Mouse (Mus musculus) sigmoid colon, adult 10 weeks (tissue): ENCODE data around the gene Olfr1489. TPM values are rescaled to one million over a fixed set of nuclear protein-coding genes. Genes with fewer than 3 reads are reported as not detected.

ENCODE experiments used
- polyA plus RNA-seq: library from polyadenylated mRNA; stranded (reverse); fragments of 350-450 nt; fragmentation: Illumina TruSeq; extraction: RNeasy Lipid Tissue Mini Kit (QIAGEN cat#74804); gene quantifications from one replicate; pipeline ENCODE4 v1.2.3, GENCODE M21; 2014; ENCODE audit warnings: low read depth, low replicate concordance

Olfr1489 gene
- not detected for polyA plus RNA-seq

GRCm38 (mm10) chr19:13631321-13631720, at the start of gene Olfr1489:
Gene Olfr1489, plus strand, starts transcription at chr19:13631621.

GRCm38 (mm10) chr19:13583211-13583610, 48.2 kb upstream of the Olfr1489 start, which contains the start of gene Olfr1484:
Gene Olfr1484, plus strand, starts transcription at chr19:13583511.

GRCm38 (mm10) chr19:13617075-13617474, 14.3 kb upstream of the Olfr1489 start, which contains the start of gene Olfr1487:
Gene Olfr1487, plus strand, starts transcription at chr19:13617375.

GRCm38 (mm10) chr19:13650791-13651190, 19.4 kb downstream of the Olfr1489 start, which contains the start of gene Olfr1490:
Gene Olfr1490, plus strand, starts transcription at chr19:13651091.

Other genes with a start within 250 kb of the Olfr1489 start
- not detected for gene Olfr1469, start 223.8 kb upstream of the Olfr1489 start, polyA plus RNA-seq
- gene Olfr1471, start 188.2 kb upstream of the Olfr1489 start, polyA plus RNA-seq, result not detected
- gene Olfr1472, start 175.5 kb upstream of the Olfr1489 start, polyA plus RNA-seq, result not detected
- gene Olfr1474, start 162.1 kb upstream of the Olfr1489 start, polyA plus RNA-seq, result not detected
- gene Olfr1475, start 151.4 kb upstream of the Olfr1489 start, polyA plus RNA-seq, result not detected
- gene Olfr1477, start 131.1 kb upstream of the Olfr1489 start, polyA plus RNA-seq, result not detected
- gene Olfr1480, start 103.7 kb upstream of the Olfr1489 start, polyA plus RNA-seq, result not detected
- gene Olfr1484, start 48.1 kb upstream of the Olfr1489 start, polyA plus RNA-seq, result not detected
- gene Olfr1487, start 14.2 kb upstream of the Olfr1489 start, polyA plus RNA-seq, result not detected
- not detected for gene Olfr1490, start 19.5 kb downstream of the Olfr1489 start, polyA plus RNA-seq
- not detected for gene Olfr1491, start 65.6 kb downstream of the Olfr1489 start, polyA plus RNA-seq
- gene Olfr1493-ps1, start 91.7 kb downstream of the Olfr1489 start, polyA plus RNA-seq, result not detected
- not detected for gene Olfr1494, start 108.1 kb downstream of the Olfr1489 start, polyA plus RNA-seq
- gene Olfr1495, start 133.0 kb downstream of the Olfr1489 start, polyA plus RNA-seq, result not detected
- gene Olfr1496, start 146.3 kb downstream of the Olfr1489 start, polyA plus RNA-seq, result not detected
- not detected for gene Olfr1497, start 166.6 kb downstream of the Olfr1489 start, polyA plus RNA-seq
- not detected for gene Olfr1499, start 187.8 kb downstream of the Olfr1489 start, polyA plus RNA-seq
- gene Olfr1500, start 198.9 kb downstream of the Olfr1489 start, polyA plus RNA-seq, result not detected
- not detected for gene Olfr1501, start 219.1 kb downstream of the Olfr1489 start, polyA plus RNA-seq
- gene Olfr1502, start 230.2 kb downstream of the Olfr1489 start, polyA plus RNA-seq, result not detected